Mouse (Mus musculus) cerebellum, adult (tissue): ENCODE results near the gene Sptbn2.

Experiments used
- ATAC-seq: cut with Nextera tagmentation; 2 replicates; pipeline ENCODE4 v1.9.2; 2017; ENCODE audit warnings: mild to moderate bottlenecking, moderate library complexity, mixed read lengths; ENCODE audit not compliant: insufficient number of reproducible peaks, low FRiP score, low TSS enrichment

The Sptbn2 gene

DNA sequence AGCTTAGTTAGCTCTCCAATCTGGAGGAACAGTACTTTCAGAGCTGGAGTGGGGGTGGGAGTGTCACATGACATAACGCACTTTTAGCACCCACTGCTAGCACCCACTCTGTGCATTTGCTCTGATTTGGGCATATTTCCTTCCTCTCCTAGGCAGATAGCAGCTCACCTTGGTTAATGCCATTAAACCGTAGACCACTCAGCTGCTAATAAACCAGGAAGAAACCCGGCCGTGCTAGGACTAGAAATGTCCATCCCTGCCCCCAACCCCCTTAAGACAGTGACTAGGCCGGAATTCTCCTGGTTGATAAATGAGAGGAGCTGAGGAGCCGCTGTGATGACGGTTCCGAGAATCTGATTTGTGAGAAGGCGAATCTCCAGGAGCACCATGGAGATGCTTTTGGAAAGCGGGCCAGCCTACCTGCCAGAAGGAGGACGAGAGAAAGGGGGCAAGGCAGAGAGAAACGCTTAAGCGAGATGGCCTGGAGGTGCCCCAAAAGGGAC lies at the start of gene Sptbn2:
Gene Sptbn2 (plus strand): TSS at position 70 of the 503 bp plus-strand sequence.
- no peak for ATAC-seq

DNA sequence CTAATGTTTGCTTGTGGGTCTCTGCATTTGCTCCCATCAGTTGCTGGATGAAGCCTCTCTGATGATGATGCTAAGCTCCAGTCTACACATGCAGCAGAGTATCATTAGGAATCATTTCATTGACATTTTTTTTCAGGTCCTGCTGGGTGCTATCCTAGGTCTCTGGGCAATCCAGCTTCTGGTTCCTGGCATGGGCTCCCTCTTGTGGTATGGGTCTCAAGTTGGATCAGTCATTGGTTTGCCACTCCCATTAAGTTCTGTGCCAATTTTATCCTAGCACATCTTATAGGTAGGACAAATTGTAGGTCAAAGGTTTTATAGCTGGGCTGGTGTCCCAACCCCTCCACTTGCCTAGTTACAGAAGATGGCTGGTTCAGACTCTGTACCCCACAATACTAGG lies 44.2 kb upstream of the Sptbn2 start:
- ATAC-seq = no peak

DNA sequence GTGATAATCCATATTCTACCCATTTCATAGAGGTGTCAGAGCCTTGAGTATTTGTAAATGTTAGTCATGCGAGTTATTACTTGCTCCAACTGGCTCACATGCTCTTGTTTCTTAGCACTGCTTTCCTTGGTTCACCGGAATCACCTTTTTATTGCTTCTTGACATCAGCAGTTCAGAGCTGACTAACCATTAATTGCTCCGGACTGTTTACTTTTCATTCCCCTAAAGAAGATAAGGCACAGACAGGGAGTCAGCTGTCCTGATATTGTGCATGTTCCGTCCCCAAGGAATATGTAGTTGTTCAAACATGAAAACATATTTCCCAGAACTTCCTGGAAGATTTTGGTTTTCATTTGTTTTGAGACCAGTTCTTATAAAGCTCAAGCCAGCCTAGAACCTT lies 40.2 kb upstream of the Sptbn2 start:
- ATAC-seq = no peak

DNA sequence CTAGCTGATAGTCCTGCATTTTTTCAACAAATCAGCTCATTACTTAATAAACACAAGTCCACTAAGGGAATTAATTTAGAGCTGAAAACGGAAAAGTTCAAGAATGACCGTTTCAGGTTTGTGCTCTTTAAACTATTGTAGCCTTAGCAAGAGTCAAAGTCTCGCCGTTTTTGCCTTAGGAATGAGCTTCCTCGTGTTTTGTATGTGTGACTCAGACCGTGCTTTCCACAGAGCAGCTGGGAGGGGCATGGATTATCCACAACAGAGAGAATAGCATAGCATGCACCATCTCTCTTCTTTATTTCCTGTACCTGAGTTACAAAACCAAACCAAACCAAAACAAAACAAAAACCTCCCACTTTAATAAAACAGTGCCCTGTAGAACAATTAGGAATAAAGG lies 38.6 kb upstream of the Sptbn2 start:
- ATAC-seq = no peak

DNA sequence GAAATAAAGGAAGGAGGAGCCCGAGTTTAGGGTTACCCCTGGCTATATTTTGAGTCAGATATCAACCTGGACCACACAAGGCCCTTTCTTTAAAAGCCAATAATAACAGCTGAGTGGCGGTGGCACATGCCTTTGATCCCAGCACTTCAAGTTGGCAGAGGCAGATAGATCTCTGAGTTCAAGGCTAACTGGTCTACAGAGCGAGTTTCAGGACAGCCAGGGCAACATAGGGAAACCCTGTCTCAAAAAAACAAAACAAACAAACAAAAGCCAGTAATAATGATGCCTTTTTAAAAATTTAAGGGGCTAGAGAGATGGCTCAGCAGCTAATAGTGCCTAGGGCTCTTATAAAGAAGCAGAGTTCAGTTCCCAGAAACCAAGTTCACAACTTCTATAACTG lies 16.6 kb upstream of the Sptbn2 start:
- ATAC-seq = no peak

DNA sequence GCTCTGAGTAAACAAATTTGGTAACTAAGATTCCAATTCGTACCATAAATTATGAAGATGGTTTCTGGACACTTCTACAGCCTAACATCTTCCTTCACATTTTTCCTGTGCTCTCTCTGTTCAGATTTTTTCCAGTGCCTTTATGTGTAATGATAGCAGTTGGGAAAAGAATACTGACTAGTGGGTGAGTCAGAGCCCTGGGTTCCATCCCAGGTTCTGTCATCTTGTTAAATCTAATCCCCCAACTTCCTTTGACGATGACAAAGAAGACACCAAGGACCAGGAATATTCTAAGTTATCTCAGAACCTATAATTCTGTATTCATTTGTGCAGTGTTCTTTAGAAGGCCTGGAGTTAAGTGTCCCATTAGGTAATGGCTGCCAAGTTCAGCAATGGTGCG lies 13.8 kb upstream of the Sptbn2 start:
- no peak for ATAC-seq

DNA sequence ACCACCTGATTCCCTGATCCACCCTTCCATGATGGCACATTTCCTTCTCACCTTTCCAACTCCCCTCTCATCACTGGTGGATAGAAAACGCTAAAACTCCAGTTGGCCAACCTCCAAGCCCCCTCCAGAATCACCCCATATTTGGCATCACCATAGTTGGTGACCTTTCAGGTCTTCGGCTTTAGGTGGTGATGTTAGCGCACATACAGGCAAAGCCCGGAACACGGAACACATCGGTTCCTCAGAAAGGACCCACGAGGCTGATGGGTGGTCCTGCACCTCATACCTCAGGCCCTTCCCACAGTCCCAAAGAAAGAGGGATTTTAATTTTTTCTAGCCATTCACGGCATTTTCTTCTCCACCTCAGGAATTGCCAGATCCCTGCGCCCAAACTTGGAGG lies 13.2 kb upstream of the Sptbn2 start:
- ATAC-seq = no peak

DNA sequence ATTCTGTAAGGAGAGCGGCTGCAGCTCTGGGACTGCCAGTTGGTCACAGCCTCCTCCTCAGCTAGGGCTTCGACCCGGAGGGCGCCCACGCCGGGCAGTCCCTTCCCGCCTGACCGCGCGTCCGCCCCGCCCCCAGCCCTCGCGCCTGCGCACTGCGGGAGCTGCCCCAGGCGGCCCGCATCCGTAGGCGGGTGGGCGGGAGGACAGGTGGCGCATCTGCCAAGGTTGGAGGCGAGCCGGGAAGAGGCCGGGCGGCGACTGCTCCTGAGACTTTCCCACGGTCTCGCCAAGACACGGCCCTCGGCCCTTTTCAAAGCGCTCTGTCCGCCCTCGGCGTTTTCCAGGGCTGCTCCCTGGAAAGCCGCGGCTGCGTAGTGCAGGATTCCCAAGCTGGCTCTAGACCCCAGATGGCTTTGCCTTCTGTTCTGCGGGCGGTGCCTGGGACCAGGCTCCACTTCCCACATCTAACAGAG lies 12.7 kb upstream of the Sptbn2 start, which contains the start of gene Gm960:
Gene Gm960 (minus strand): TSS at position 464 of the 473 bp plus-strand sequence.
- peak; percentile 85 for ATAC-seq

DNA sequence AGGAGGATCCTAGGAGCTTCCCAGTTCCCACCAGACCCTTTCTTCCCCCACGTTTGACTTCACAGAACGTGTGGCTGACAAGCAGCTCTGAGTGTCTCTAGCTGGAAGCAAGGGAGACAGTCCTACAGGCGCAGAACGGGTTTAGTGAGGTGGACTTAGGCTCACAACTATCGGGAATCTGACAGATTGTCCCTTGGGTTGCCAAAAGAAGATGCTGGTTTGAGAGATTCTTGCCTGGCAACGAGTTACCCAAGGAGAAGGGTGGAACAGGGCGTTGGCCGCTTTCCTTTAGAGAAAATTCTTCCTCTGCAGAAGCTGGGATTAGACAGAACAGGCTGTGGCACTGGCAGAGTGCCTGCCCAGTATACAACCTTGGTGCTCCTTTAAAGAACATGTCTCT lies 12.1 kb upstream of the Sptbn2 start:
- ATAC-seq = no peak

DNA sequence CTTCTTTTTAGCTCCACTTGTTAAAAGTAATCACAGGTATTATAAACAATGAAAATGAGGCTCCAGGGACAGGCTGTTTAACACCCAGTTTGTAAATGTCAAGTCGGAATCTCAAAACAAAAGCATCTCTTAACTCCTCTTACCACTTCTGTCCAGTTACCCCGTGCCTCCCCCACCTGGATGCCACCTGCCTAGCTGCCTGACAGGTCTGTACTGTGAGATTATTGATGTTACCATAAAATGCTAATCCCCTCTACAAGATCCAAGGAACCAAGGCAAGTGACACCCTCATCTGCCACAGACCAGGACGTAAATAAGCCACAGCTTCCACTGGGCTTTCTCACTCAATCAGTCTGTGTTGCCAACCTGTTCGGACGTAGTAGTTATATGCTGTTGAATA lies 11.1 kb upstream of the Sptbn2 start:
- ATAC-seq = no peak

DNA sequence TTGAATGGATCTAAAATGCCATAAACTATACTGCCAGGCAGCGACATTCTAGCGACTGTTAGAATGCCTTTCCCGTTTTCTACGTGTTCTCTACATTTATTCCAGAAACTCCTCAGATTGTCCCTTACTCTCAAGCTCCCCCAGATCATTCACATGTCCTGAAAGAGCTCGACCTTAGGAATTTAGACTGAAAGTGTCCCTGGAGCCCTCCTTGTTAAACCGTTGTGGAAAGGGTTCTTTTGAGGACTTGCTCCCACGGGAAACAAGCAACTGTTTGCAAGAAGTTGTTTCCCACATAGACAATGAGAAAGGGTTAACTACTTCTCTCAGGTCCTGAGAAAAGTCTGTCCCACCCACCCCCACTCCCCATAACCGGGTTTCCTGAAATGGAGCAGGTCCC lies 10.3 kb upstream of the Sptbn2 start:
- no peak for ATAC-seq

DNA sequence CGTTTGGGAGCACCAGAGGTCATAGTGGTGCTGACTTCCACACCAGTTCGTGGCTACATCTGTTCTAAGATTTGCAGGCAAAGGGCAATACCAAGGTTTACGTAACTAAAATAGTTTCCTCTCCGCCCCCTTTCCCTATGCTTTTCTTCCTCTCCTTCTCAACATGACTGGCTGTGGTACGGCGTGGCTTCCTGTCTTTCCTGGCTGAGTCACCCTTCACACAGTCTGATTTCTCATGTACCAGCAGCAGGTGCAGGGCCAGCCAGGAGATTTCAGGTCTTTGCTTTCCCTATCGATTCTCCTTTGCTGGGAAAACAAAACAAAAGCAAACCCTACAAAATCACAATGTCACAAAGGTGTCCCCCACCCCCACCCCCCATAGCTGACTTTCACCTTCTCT lies 9.7 kb upstream of the Sptbn2 start:
- no peak for ATAC-seq

DNA sequence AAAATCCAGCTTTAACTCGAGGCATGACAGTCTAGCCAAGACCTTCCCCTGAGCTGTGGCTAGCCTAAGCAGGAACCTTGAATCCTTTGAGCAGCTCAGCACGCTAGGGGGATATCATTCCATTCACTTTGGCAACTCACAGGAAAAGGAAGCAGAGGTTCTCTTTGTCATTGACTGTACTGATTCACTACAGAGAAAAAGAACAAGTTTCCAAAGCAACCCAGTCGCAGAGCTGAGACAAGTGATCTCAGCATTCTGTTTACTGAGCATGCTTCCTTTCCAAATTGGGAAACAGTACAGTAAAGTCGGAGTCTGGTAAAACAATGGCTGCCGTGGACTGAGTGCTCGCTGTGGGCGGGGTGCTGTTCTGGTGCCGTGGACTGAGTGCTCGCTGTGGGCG lies 2.2 kb upstream of the Sptbn2 start:
- ATAC-seq = no peak

DNA sequence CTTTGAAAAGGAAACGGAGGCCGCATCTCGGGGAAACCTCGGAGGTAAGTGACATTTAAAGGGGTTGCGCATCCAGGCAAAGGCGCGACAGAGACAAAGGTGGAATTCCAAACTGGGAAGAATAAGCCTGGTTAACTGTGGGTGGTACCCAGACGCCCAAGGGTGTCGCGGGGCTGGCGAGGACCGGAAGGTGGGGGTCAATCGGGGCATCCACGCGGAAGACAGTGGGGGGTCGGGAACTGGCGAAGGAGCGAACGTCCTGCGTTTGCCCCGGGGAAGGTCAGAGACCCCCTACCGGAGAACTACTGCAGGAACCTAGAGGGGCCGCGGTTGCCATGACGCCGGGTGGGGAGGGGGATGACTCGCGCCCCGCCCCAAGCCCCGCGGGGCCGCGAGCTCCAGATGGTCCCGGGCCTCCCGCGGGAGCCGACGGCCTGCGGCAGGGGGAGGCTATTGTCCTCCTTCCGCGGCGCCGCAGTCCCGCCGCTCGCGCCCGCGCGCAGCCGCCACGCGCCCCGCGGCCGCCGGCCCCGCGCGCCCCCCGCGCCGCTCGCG lies 711 bp downstream of the Sptbn2 start:
- peak; percentile 43; the same call in 1 of the 2 replicates for ATAC-seq

DNA sequence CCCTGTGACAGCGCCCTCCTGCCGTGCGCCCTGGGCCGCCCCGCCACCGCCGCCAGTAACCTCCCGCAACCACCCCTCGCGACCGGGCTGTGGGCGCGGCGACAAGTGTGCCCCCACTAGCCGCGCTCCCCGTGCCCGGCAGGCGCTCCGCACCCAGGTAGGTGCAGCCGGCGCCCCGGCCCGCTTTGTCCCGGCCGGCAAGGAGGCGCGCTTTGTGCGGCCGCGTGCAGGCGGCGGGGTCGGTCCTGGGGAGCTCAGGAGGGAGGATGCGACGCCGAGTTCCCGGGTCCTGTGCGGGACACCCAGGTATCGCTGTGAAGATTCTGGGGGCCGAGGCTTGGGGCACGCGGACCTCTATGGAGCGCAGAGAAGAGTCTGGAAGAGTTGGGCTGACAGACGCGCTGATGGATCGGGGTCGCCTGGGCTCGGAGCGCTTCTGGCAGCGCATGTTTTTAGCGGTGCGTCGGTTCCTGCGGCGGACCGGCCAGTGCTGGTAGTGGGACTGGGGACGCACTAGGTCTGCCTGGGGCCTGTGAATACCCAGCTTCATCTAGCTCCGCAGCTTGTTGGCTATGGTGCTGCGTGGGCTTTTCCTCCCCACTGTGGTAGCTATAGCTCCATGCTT lies 1.3 kb downstream of the Sptbn2 start:
- ATAC-seq = peak; percentile 36; the same call in 1 of the 2 replicates

DNA sequence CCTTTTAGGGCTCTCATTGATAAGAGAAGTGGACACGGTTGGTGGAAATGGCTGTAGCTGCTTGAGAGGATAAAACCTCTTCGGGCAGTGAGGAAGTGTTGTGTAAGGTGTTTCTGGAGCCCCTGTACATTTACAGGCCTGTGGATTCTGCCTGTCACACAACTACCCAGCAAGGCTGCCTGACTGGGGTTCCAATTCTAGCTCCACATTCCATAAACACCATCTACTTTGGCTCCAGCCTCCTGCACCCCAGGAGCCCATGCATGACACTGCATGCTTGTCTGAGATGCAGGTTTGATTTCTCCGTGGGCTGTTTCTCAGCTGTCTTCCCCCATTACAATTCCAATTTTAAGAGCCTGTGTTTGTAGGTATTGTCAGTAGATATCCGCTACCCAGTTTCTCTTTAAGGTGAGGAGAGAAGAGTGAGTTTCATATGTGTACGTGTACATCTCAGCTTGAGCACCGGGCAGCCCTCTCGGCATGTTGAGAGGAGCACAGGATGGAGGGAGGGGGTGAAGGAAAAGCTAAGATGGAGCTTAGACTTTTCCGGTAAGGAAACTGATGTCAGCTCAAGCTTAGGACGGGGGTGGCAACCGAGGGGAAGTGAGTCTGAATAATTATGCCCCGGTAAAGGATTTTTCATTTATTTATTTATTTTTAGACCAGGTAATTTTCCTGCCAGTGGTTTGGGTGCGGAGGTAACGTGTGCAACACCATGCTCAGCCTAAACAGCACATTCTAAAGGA lies 2.0 kb downstream of the Sptbn2 start:
- peak; percentile 42; the same call in 1 of the 2 replicates for ATAC-seq

DNA sequence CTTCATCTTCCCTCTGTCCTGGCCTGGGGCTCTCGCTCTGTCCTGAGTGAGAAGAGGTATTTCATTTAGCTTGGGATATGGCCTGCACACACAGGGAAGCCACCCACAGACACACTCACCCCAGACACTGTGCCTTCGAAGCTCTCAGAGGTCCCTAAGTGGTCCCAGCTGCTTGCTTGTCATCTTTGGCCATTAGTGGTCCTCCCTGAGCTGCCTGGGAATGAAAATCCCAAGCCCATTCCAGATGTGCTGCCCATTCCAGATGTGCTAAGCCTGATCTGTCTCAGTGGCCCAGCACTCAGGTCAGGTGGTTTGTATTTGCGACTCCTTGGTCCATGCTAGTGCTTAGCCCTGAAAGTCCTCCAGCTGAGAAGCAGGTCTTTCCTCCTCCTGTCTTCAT lies 2.9 kb downstream of the Sptbn2 start:
- no peak for ATAC-seq

DNA sequence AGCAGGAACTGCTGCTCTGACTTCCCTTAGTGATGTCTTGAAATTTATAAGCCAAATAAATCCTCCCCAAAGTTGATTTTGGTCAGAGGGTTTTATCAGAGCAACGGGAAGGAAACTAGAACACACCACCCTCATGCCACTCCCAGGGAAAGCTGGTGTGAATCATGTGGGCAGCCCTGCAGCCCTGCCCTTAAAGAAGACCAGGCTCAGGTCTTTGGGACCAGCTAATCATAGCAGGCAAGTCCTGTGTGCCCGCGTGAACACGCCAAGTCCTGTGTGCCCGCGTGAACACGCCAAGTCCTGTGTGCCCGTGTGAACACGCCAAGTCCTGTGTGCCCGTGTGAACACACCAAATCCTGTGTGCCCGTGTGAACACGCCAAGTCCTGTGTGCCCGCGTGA lies 5.8 kb downstream of the Sptbn2 start:
- ATAC-seq = no peak

DNA sequence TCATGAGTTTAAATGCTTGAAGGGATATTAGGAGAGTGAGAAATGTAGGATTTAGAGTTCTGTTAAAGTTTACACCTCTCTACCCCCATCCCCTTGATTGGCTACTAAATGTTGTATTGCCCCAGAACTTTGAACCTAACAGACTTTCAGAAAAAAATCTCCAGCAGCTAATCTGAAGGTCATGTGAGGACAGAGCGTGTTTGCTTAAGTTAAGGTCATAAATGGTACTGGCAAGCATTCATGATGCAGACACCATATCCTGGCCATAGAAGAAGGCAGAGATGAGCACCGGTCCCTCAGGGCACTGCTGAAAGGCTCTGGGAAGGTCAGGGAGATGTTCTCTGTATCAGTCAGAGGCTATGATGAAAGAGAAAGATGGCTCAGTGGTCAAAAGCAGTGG lies 6.3 kb downstream of the Sptbn2 start:
- ATAC-seq = no peak

DNA sequence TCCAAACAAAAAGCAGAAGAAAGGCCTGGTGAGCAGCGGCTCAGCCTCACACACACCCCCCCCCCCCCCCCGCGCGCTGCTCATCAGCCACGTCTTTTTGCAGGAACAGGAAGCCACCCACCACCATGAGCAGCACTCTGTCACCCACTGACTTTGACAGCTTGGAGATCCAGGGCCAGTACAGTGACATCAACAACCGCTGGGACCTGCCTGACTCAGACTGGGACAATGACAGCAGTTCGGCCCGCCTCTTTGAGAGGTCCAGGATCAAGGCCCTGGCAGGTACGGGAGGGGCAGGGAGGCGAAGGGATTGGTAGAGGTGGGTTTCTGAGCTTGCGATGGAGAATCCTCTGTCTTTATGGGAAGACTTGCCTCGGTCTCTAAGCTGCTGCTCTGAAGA lies 7.7 kb downstream of the Sptbn2 start:
- ATAC-seq = no peak

DNA sequence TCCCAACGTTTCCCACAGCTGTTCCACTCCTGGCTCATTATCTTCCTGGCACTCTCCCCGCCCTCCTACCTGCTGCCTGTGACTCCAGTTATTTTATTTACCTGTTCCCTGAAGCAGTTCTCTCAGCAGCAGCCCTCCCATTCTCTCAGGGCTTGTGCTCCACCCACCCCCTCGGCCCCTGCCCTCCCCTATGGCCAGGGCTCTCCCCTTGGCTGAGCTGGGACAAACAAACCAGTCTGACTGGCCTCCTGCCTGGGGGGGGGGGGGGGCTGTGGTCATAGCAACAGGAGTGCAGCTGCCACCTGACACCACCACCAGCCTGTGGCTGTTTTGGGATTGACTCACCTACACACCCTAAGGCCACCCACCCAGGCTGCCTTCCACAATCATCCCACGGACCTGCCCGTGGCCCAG lies 8.4 kb downstream of the Sptbn2 start:
- no peak for ATAC-seq
